Mouse (Mus musculus) heart, adult 18-20 months (tissue): ENCODE measurements at regions not wholly inside any gene's neighbourhood (a gene's known extent, or its start where the extent isn't known, plus 50 kb on each side); places are given as distances from the start of the nearest gene placed in this dataset.
A peak's percentile ranks its signal among the peaks of the same experiment; 100 is the strongest.

Experiments
- DNase-seq, 2 experiments: peaks; one replicate each; pipeline ENCODE4 v3.0.0; 2021 to 2022; ENCODE audit warnings: mixed read lengths in 1 of 2

DNA sequence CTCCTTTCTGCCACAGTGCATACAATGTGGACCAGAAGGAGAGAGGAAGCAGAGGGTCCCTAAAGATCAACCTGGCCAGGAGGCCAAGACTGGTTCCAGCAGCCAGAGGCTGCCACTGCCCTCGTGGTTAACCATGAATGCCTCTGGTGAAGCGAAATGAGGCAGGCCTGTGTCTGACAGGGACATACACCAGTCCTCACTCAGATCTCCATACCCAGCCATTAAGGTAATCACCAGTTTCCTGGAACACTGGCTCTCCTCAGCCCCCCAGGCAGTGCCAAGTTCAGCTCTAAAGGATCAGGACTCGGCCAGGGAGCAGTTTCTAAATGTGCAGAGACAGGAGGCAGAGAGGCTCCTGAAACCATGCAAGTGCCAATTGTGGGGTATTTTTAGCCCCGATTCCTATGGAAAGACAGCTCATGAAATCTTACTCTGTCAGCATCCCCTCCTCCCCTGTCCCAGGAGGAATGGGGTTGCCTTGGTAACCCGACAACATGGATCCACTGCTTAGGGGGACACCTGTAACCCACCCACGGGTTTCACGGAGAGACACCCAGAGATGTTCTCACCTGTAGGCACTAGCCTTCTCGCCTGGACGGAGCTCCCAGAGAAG lies 103.6 kb downstream of the Ier5 start:
- DNase-seq: no peak

DNA sequence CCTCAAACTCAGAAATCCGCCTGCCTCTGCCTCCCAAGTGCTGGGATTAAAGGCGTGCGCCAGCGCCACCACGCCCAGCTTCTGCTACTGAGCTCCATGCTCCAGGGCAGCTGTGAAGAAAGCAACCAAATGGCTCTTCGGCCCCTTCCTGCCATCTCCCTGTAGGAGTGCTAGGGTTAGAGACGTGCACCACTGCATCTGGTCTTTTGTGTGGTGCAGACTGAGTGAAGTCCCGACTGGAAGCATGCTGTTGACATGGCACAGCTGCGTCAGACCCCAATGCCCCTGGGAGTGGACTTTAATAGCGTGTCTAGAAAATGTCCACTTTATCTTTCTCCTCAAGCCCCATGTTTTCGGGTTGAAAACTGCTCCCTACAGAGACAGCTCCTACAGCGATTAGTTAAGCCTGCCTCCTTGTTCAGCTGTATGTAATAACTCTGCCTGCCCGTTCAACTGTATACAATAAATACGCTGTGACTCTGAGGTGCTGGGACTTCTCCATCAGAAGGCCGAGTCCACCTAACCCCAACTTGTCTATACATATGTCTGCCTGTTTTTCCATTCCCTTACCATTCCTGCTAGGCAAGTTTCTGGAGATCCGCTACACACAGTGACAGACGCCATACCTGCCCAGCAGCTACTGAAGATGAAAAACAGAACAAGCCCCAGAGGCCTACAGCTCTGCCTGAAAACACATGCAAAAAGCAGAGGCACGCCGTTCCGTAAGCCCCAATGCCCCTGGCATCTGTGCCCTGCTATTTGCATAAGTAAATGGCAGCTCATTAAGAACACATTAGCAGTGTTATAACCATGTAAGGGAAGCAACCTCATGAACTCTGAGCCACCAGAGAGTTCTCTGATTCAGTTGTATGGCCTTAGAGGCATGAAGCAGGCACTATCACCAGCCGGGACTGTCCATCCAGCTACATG lies 105.2 kb downstream of the Ier5 start:
- DNase-seq: no peak

DNA sequence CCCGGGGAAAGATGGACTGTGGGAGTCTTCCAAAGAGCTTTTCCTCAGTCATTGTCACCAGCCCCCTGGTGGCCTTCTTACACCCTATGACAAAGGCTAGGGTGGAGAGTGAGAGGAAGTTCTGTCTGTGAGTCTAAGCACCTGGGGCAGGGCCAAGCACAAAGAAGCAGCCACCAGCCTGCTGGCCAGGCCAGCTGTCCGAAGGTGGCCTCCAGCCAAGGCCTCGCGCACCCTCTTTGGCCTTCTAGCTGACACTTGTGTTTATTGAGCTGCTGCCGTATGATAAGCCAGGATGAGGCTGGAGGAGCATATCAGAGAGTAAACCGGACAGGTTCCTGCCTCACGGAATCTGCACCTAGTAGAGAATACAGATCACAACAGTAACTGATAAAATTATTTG lies 99.0 kb upstream of the Cacna1e start:
- peak; percentile 69 to 76 for DNase-seq

DNA sequence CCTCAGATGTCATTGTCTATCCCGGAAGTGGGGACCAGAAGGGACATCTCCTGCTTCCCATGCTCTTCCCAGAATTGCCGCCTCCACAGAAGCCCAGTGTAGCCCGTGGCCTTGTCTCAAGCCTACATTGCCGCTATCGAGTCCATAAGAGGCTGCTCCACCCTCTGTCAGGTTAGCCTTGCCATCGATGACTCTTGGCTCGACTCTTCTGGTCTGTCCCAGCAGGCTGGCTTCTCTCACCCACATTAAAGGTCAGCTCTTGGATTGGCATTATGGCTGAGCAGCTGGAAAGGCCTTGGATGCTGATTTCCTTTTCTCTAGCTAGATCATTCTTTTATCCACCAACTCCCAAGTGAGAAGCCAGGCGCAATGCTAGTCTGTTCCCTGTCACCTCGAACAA lies 98.5 kb upstream of the Cacna1e start:
- DNase-seq: no peak

DNA sequence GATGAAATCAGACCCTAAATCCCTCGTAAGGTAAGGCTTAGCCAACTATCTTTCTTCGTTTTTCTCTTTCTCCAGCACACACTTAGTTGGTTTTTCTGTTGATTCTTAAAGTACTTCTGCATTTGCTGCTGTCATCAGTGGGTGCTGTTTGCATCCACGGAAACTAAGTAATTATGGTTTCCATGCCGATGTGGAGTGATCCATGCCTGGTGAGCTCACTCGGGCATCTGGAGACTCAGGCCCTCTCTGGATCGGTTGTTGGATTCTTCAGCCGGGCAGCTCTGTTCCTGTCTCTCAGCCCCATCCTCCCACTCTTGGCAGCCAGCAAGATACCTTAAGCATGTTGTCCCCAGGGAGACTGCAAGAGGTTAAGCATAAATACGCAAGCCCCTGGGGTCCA lies 97.4 kb upstream of the Cacna1e start:
- DNase-seq: no peak

DNA sequence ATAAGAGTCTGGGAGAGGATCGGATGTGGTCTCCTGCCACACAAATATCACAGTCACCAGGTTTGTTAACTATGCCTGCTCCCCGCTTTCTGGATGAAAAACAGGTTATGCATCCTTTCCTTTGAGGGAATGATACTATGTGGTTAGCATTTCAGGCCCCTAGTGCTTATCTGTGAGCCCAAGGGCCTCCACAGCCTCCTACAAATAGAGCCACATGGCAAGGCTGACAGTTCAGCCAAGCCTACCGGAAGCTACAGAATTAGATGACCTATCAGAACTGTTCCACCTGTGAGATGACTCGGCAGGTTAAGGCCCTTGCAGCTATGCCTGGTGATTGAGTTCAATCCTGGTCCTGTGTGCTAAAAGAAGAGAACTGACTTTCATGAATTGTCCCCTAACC lies 91.4 kb upstream of the Cacna1e start:
- DNase-seq: no peak

DNA sequence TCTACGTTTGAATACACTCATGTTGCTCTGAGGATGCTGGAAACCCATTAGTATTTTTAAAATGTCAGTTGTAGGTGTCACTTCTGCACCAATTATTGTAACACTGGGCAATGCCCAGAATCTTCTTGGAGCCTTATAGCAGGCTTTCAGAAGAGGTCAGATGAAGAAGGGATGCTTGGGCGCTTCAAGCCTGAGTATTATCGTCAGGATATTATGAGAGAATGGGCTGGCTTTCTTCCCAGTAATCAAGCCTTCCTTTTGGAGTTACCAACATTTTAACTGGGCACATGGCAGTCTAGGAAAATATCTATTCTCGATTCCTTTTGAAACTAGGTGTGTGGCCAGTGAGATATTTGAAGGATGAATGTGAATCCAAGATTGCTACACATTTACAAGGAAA lies 77.0 kb upstream of the Cacna1e start:
- DNase-seq: no peak

DNA sequence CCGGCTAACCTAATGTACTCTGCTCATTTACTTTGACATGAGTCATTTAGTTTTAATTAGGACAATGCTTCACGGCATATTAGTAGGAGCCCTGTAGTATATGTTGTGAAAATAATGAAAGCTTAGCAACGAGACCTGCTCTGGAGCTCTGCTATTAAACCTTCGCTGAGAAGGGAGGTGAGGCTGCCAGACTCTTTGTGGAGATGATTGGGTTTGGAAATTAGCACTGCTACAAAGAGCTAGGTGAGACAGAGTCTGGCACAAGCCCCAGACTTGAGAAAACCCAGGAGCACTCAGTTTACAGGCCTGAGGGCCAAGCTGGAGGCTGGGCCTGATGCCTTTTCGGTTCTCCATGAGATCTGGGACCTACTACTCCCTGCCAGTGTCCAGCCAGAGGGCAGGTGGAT lies 72.3 kb upstream of the Cacna1e start:
- no peak for DNase-seq

DNA sequence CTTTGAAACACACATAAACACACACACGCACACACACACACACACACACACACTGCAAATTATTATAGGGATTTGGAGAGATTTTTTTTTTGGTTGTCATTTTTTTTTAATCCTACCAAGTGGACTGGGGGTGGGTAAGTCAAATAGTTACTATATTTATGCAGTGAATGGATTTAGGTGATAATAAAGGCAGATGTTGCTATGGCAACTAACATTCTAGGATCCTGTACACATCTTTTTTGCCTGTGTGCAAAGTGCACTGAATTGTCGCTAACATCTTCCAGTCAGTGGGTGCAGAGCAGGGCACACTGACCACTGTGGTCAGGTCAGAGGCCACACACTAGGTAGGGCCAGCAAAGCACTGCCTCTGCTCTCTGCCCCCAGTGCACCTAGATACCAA lies 68.4 kb upstream of the Cacna1e start:
- DNase-seq: no peak
